Mouse (Mus musculus) testis, adult 2 months (tissue): Measurements from ENCODE around the gene Zcchc7.

ENCODE experiments used
- CTCF ChIP-seq: fragments of 200-500 bp; IDR thresholded peaks from 2 replicates; pipeline ENCODE4 v1.5.1; 2012; ENCODE audit warnings: low read depth, mild to moderate bottlenecking, inconsistent platforms, low read length, moderate library complexity; ENCODE audit not compliant: control insufficient read depth, insufficient read depth, insufficient replicate concordance
- POLR2A ChIP-seq: fragments of 200-500 bp; IDR thresholded peaks from 2 replicates; pipeline ENCODE4 v1.6.1; 2012; ENCODE audit warnings: low read depth, mild to moderate bottlenecking, inconsistent platforms, low read length, moderate library complexity; ENCODE audit not compliant: control insufficient read depth

DNA sequence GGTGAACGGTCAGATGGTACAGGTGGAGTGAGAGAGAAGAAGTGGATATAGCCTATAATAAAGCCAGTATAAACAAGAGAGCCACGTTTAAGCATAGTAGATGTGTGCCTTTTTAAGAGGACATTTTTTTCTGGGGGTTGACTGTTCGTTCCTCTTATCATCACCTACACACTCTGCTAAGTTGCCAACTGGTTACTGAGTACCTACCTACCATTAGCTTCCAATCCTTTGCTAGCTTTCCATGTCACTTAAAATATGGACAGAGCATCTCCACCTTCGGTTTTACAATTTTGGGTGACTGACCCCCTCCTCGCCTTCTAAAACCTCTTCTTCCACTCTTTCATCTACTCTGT lies 167.4 kb downstream of the Zcchc7 start:
- TF ChIP-seq CTCF (no peak), POLR2A (no peak)
